Mouse (Mus musculus): ENCODE results near the gene Slc12a3. TPM values are rescaled to one million over a fixed set of nuclear protein-coding genes. Genes with fewer than 3 reads are reported as not detected.

Slc12a3 gene
- polyA plus RNA-seq, 1 experiment from 2014 or later = 0.12 TPM

GRCm38 (mm10) chr8:94377031-94377430 lies 48.0 kb downstream of the Slc12a3 start:
- H3K27ac ChIP-seq = no peak overlapping the region
- no peaks in the 10 kb centered on the region for H3K36me3 ChIP-seq
- H3K27me3 ChIP-seq = no peaks in the 10 kb centered on the region
- no peak for ATAC-seq (ENCODE audit: insufficient number of reproducible peaks, insufficient read depth, low FRiP score, low TSS enrichment)
- 76% methylated on average over 4 of the region's 4 CpGs for WGBS
- H3K4me2 ChIP-seq (replicated peaks) = no peak overlapping the region
- H3K4me1 ChIP-seq = no peaks in the 10 kb centered on the region
- no peak overlapping the region for H3K9ac ChIP-seq
- H3K4me3 ChIP-seq = no peak overlapping the region
- H3K9me3 ChIP-seq = no peaks in the 10 kb centered on the region

- no peaks in the 10 kb centered on the region for H3K9me3 ChIP-seq
- H3K4me2 ChIP-seq (replicated peaks) = no peak overlapping the region
- no peak overlapping the region for H3K27ac ChIP-seq
- WGBS = 66% methylated on average over 11 of the region's 11 CpGs
- no peaks in the 10 kb centered on the region for H3K4me1 ChIP-seq
- H3K4me3 ChIP-seq = no peak overlapping the region
- no peaks in the 10 kb centered on the region for H3K36me3 ChIP-seq
- no peaks in the 10 kb centered on the region for H3K27me3 ChIP-seq
- no peak overlapping the region for H3K9ac ChIP-seq
- no peak for ATAC-seq (ENCODE audit: insufficient number of reproducible peaks, insufficient read depth, low FRiP score, low TSS enrichment)
These were observed 48.8 kb downstream of the Slc12a3 start for GRCm38 (mm10) chr8:94377714-94378205.

GRCm38 (mm10) chr8:94378763-94379415 lies 49.9 kb downstream of the Slc12a3 start:
- H3K4me2 ChIP-seq (replicated peaks) = no peak overlapping the region
- H3K36me3 ChIP-seq = no peaks in the 10 kb centered on the region
- H3K4me3 ChIP-seq = no peak overlapping the region
- no peak for ATAC-seq (ENCODE audit: insufficient number of reproducible peaks, insufficient read depth, low FRiP score, low TSS enrichment)
- H3K27ac ChIP-seq = no peak overlapping the region
- no peaks in the 10 kb centered on the region for H3K4me1 ChIP-seq
- no peaks in the 10 kb centered on the region for H3K9me3 ChIP-seq
- H3K9ac ChIP-seq = no peak overlapping the region
- 85% methylated on average over 15 of the region's 15 CpGs for WGBS
- H3K27me3 ChIP-seq = no peaks in the 10 kb centered on the region

- ATAC-seq (ENCODE audit: insufficient number of reproducible peaks, insufficient read depth, low FRiP score, low TSS enrichment) = no peak
- 92% methylated on average over 9 of the region's 9 CpGs for WGBS
These were observed 50.7 kb downstream of the Slc12a3 start for GRCm38 (mm10) chr8:94379686-94380085.

GRCm38 (mm10) chr8:94384166-94384565 lies 55.2 kb downstream of the Slc12a3 start:
- H3K9me3 ChIP-seq = no peaks in the 10 kb centered on the region
- H3K4me1 ChIP-seq = peaks cover 9% of the 10 kb centered on the region
- H3K4me2 ChIP-seq (replicated peaks) = no peak overlapping the region
- H3K9ac ChIP-seq = no peak overlapping the region
- ATAC-seq (ENCODE audit: insufficient number of reproducible peaks, insufficient read depth, low FRiP score, low TSS enrichment) = no peak
- H3K27ac ChIP-seq = no peak overlapping the region
- WGBS = 86% methylated on average over 7 of the region's 7 CpGs
- H3K36me3 ChIP-seq = no peaks in the 10 kb centered on the region
- H3K27me3 ChIP-seq = no peaks in the 10 kb centered on the region
- H3K4me3 ChIP-seq = no peak overlapping the region

More at GRCm38 (mm10) chr8:94379686-94380085, 50.7 kb downstream of the Slc12a3 start:
- Histone ChIP-seq H3K4me1 (no peaks in the 10 kb centered on the region), H3K4me3 (no peak overlapping the region), H3K27ac (no peak overlapping the region), H3K9me3 (no peaks in the 10 kb centered on the region), H3K9ac (no peak overlapping the region), H3K4me2 (replicated peaks) (no peak overlapping the region), H3K27me3 (no peaks in the 10 kb centered on the region), H3K36me3 (no peaks in the 10 kb centered on the region)

GRCm38 (mm10) chr8:94385506-94386213 lies 56.7 kb downstream of the Slc12a3 start:
- Histone ChIP-seq H3K9me3 (no peaks in the 10 kb centered on the region), H3K27me3 (no peaks in the 10 kb centered on the region), H3K4me1 (peaks cover 9% of the 10 kb centered on the region), H3K36me3 (peaks cover 14% of the 10 kb centered on the region), H3K4me2 (replicated peaks) (peak overlapping the region; percentile 91), H3K27ac (peak overlapping the region; percentile 56), H3K4me3 (peak overlapping the region; percentile 66), H3K9ac (peak overlapping the region; percentile 84)
- ATAC-seq (ENCODE audit: insufficient number of reproducible peaks, insufficient read depth, low FRiP score, low TSS enrichment) = no peak
- WGBS = 27% methylated on average over 20 of the region's 20 CpGs

GRCm38 (mm10) chr8:94386214-94387026 lies 57.4 kb downstream of the Slc12a3 start, which contains the start of gene Herpud1:
Herpud1 (plus strand) TSS chr8:94386438.
- Histone ChIP-seq H3K27me3 (no peaks in the 10 kb centered on the region), H3K9ac (peak within 1 kb of the TSS; percentile 84), H3K4me3 (peak within 1 kb of the TSS; percentile 66), H3K36me3 (peaks cover 22% of the 10 kb centered on the region), H3K27ac (peak within 1 kb of the TSS; percentile 56), H3K4me1 (peaks cover 9% of the 10 kb centered on the region), H3K9me3 (no peaks in the 10 kb centered on the region), H3K4me2 (replicated peaks) (peak within 1 kb of the TSS; percentile 91)
- ATAC-seq (ENCODE audit: insufficient number of reproducible peaks, insufficient read depth, low FRiP score, low TSS enrichment) = peak; percentile 98
- WGBS = under 1% methylated on average over 65 of the region's 65 CpGs

DNA sequence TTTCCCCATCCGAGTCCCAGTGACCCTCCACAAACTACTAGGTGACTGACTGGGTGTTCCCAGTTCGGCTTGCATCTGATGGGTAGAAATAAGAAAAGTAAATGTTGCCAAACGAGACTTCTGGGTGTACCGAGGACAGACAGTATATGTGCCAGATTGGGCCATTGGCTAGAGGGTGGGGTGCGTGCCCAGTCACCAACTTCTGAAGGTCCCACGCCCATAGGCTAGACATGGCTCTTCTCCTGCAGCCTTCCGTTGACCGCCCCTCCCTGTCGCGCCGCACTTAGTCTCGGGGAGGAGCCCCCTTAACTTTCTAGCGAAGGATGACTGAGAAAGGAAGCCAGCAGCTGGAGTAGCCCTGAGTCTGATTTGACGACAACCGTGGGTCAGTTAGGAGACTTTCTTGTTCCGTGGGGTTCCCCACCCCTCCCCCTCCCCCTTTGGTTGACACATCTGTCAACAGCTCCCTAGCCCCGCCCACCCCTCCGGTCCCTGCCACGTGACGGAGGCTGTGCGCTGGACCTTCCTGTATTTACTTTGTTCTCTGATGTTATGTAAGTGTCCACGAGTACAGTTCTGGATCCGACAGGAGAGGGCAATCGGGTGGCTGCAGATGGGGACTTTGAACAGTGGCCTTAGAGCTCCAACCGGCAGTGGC lies 58.2 kb downstream of the Slc12a3 start:
- H3K9ac ChIP-seq = peak overlapping the region; percentile 84
- no peaks in the 10 kb centered on the region for H3K27me3 ChIP-seq
- peaks cover 29% of the 10 kb centered on the region for H3K36me3 ChIP-seq
- WGBS = under 1% methylated on average over 25 of the region's 25 CpGs
- no peak for ATAC-seq (ENCODE audit: insufficient number of reproducible peaks, insufficient read depth, low FRiP score, low TSS enrichment)
- no peaks in the 10 kb centered on the region for H3K9me3 ChIP-seq
- H3K4me3 ChIP-seq = peak overlapping the region; percentile 66
- no peak overlapping the region for H3K27ac ChIP-seq
- H3K4me1 ChIP-seq = peaks cover 9% of the 10 kb centered on the region
- H3K4me2 ChIP-seq (replicated peaks) = peak overlapping the region; percentile 91

DNA sequence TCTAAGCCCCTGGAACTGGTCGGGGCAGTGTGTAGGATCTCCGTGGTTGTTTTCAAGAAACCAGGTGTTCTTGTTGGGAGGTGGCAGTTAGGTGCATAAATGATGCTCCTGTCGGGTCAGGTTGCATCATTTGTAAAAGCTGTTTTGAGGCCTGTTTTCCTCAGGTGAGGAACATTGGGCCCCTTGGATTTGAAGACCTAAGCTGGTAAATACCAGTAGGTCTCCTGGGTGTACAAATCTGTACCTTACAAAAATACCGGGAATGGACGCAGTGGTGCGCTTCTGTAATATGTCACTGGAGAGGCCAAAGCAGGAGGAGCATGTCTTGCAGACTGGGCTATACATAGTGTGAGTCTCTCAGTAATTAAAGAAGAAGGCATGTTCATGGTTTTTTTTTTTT lies 58.8 kb downstream of the Slc12a3 start:
- Histone ChIP-seq H3K27me3 (no peaks in the 10 kb centered on the region), H3K4me3 (peak overlapping the region; percentile 66), H3K4me2 (replicated peaks) (peak overlapping the region; percentile 91), H3K9ac (peak overlapping the region; percentile 84), H3K27ac (no peak overlapping the region), H3K4me1 (peaks cover 9% of the 10 kb centered on the region), H3K9me3 (no peaks in the 10 kb centered on the region), H3K36me3 (peaks cover 35% of the 10 kb centered on the region)
- no peak for ATAC-seq (ENCODE audit: insufficient number of reproducible peaks, insufficient read depth, low FRiP score, low TSS enrichment)
- 31% methylated on average over 6 of the region's 6 CpGs for WGBS

- Histone ChIP-seq H3K9ac (no peak overlapping the region), H3K4me3 (no peak overlapping the region), H3K36me3 (peaks cover 45% of the 10 kb centered on the region), H3K9me3 (no peaks in the 10 kb centered on the region), H3K27ac (no peak overlapping the region), H3K27me3 (no peaks in the 10 kb centered on the region), H3K4me1 (peaks cover 9% of the 10 kb centered on the region), H3K4me2 (replicated peaks) (no peak overlapping the region)
- ATAC-seq (ENCODE audit: insufficient number of reproducible peaks, insufficient read depth, low FRiP score, low TSS enrichment) = no peak
- 84% methylated on average over 6 of the region's 6 CpGs for WGBS
These were observed 60.5 kb downstream of the Slc12a3 start for GRCm38 (mm10) chr8:94389531-94389930.

- H3K4me1 ChIP-seq = peaks cover 8% of the 10 kb centered on the region
- H3K27ac ChIP-seq = no peak overlapping the region
- no peak overlapping the region for H3K4me2 ChIP-seq (replicated peaks)
- no peaks in the 10 kb centered on the region for H3K9me3 ChIP-seq
- no peak overlapping the region for H3K9ac ChIP-seq
- H3K4me3 ChIP-seq = no peak overlapping the region
- H3K36me3 ChIP-seq = peaks cover 54% of the 10 kb centered on the region
- no peaks in the 10 kb centered on the region for H3K27me3 ChIP-seq
- ATAC-seq (ENCODE audit: insufficient number of reproducible peaks, insufficient read depth, low FRiP score, low TSS enrichment) = no peak
- WGBS = 94% methylated on average over 6 of the region's 6 CpGs
These were observed 61.4 kb downstream of the Slc12a3 start for GRCm38 (mm10) chr8:94390429-94390828.
